Mouse (Mus musculus): ENCODE measurements around the gene Nfyb.

- TF ChIP-seq POLR2A (IDR thresholded peaks at IDR 0.05; ENCODE audit: insufficient read depth, low read depth, low read length) (no peak), CTCF (IDR thresholded peaks at IDR 0.05; ENCODE audit: insufficient read depth, low read depth, low read length) (no peak)
Measured at GRCm38 (mm10) chr10:82795071-82795731, 31.3 kb upstream of the Nfyb start.
